Mouse (Mus musculus): ENCODE measurements around the gene 5830473C10Rik.

DNA sequence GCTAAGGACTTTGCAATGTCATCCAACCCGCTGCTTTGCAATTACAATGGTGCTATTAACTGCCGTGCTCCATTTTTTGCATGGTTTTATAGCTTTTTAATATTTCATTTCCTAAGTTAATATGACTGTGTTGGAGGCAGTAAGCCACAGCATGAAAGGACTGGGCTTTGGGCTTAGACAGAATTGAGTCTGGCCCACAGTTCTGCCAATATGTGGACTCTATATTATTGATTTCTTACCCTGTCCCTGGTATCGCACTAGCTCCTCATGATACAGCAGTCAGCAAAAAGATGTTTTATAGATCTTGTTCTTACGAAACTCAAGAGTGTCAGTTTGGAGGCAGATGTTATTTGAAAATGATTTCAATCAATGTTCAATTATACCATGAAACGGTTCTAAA is 85.5 kb downstream of the 5830473C10Rik start:
- TF ChIP-seq CTCF (IDR thresholded peaks at IDR 0.05; ENCODE audit: control insufficient read depth, insufficient read depth, low read length) = no peak
- TF ChIP-seq POLR2A (IDR thresholded peaks at IDR 0.05; ENCODE audit: borderline replicate concordance, control insufficient read depth, low read depth, low read length) = no peak

Measured in bone marrow, adult 2 months (tissue).